Mouse (Mus musculus) cerebellum, adult 8-10 months (tissue): ENCODE data around the gene Klc1.

Experiments used
- DNase-seq: peaks from one replicate; pipeline ENCODE4 v3.0.0; 2022

Gene Klc1

DNA sequence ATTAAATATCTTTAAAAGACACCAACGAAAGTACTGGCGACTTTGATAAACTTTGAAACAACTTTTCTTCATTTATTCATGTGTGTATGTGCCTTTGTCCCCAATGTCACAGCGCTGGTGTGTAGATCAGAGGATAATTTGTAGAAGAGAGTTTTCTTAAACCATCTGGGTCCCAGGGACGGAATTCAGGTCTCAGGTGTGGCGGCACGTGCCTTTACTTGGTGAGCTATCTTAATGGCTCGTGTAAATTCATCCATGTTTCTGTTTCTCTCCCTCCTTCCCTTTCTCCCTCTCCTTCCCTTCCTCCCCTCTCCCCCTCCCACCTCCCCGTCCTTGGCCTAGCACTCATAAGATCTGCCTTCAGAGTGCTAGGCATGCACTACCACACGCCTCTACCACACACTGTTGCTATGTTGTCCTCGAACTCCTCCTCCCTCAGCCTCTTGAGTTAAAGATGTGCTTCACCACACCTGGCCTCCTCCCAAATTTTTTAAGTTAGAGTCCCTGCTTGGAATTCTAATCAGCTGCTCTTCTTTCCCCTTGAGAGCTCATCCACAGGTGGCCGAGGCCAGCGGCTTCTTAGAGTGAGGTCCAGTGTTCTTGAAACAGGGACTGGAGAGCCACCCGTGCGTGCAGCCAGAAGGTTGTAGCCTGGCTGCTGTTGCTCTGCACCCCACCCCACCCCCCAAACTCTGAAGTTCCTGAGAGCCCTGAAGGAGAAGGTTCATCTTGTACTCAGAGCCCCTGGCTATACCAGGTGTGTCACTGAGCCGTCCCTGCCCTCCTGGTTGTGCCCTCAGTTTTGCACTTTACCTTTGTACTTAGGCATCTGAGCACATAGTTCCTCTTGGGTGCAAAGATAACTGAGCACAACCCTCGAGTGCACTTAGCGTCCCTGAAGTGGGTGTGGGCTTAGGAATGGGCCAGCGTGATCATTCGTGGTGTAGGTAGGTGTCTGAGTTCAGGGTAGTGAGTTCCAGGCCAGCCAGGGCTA lies 56.4 kb downstream of the Klc1 start:
- DNase-seq: no peak

DNA sequence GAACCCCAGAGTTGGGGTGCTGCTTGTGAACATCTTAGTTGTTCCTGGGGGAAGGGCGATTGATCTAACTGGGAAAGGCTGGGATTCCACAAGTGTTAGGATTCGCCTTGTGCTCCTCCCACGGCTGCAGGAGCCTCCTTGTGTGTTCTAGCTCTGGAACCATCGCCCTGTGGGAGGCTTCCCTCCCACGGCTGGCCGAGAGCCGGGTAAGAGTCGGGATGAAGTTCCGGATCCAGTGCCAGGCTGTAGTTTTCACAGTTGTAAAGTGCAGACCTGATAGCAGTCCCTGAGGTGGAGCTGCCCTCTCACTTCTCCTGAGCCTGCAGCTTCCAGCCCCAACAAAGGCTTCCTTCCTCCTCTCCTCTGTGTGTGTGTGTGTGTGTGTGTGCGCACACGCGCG lies 57.9 kb downstream of the Klc1 start:
- no peak for DNase-seq

DNA sequence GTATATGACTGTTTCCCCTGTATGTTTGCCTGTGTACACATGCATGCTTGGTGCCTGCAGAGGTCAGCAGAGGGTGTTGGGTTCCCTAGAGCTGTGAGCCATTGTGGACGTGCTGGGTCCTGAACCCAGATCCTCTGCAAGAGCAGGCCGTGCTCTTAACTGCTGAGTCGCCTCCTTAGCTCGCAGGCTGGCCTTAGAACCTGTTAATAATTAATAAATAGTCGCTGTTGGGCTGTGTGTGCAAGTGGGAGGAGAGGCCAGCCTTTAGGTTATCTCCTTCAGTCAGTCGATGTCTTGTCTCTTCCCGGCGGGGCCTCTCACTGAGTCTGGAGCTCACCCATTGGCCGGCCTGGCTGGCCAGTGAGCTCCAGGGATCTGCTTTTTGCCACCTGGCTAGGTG lies 58.3 kb downstream of the Klc1 start:
- no peak for DNase-seq

DNA sequence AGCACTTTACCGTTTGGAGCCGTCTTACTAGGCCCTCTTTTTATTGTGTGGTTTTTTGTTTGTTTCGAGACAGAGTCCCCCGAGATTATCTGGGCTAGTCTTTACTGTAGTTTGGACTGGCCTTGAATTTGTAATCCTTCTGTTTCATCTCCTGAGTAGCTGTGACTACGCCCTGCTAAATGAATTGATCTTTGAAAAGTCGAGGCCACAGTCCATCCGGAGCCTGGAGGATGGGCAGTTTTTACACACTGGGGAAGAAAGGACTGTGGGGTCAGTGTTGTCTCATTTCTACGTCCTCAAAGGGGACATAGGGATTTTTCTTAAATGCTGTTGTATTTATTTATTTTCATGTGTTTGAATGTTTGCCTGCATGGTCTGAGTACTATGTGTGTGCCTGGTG lies 59.3 kb downstream of the Klc1 start:
- DNase-seq: no peak

DNA sequence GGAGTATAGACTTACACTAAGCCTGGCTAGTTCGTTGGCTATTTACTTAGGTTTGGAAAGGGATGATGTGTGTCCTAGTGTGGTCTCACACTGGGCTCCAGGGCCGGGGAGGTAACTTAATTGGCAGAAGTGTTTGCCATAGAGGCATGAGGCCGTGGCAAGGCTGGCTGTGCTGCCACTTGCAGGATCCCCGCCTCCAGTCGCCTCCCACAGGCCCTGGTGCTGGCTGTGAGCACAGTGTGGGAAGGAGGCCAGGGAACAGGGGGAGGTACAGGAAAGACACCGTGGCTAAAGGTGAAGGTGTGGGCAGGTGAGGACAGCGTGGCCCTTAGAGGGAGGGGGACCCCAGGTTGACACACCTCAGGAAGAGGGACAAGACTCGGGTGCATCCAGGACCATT lies 61.3 kb downstream of the Klc1 start:
- DNase-seq: no peak

DNA sequence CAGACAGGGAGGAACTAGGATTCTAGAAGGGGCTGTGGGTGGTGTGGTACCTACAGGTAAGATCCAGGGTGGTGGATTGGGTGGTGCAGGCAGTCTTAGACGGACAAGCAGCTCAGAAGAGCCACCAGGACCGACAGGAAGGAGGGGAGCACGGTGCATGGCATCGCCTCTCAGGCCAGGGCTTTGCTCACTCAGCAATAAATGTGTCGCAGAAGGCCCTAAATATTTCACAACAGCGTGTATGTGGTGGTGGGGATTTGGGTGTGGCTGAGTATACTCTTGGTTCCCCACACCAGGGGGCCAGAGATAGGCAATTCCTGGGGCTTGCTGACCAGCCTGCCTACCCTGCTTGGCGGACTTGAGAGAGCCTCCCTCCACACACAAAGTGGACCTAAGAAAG lies 62.1 kb downstream of the Klc1 start:
- no peak for DNase-seq

DNA sequence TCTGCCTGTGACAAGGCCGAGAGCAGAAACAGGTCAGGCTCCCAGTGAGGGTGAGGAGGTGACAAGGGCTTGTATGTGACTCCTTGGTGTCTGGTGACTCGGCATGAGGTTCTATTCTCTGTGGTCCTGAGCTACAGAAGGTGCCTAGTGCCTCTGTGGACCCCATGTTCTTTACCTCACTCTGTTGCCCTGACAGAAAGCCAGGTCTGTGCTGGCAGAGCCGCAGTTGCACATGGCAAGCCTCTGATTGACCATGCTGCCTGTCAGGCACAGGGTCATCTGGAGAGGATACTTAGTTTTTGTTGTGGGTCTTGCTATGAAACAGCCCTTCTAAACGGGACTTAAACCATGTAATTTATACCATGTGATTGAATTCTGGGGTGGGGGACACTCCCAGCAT lies 63.3 kb downstream of the Klc1 start:
- DNase-seq: no peak

DNA sequence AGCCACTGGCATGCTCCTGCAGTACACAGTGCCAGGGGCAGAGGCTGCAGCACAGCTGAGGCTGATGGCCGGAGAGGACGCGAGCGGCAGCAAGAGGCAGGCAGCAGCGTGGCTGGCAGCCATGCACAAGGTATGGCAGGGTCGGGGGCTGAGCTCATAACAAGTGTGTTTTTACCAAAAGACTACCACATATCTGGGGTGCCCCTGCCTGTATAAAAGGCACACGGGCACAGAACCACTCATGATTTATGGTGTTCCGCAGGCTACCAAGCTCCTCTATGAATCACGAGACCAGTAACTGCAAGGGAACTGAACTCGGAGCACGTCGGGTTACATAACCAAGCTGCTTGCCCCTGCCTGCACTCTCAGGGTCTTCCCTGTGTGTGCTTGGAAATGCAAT lies 68.9 kb downstream of the Klc1 start:
- no peak for DNase-seq

DNA sequence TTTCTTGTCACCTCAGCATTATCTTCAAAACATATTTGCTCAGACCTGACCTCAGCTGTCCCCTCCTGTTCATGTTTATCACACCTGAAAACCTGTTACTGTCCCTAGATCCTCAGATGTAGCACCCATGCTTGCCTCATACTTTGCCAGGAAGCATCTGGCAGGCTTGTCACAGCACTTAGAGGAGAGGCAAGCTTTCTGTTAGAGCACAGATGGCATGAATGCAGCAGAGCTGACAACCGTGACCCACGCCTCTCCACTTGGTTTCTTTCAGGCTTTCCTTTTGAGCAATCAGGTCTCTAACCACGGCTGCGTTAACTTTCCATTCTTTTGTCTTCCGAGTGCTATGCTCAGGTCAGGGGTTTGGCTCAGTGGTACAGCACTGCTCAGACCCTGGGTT lies 70.8 kb downstream of the Klc1 start:
- no peak for DNase-seq

DNA sequence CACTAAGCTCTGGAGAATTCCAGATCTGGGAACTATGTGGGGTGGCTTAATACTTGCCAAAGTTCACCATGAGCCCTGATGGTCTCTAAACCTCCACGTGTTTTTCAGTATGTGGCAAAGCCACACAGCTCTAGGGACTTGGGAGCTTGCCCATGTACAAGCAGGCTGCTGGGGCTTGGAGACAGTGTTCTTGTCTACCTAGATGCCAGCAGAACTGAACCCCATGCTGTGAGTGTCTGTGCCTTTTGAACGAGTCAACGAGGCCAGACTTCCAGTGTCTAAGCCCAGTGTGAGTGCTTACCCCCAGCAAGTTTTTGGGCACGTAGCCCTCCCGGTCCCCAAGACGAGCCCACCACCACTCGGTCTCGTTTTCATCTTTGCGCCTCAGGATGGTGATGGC lies 71.3 kb downstream of the Klc1 start:
- DNase-seq: no peak

DNA sequence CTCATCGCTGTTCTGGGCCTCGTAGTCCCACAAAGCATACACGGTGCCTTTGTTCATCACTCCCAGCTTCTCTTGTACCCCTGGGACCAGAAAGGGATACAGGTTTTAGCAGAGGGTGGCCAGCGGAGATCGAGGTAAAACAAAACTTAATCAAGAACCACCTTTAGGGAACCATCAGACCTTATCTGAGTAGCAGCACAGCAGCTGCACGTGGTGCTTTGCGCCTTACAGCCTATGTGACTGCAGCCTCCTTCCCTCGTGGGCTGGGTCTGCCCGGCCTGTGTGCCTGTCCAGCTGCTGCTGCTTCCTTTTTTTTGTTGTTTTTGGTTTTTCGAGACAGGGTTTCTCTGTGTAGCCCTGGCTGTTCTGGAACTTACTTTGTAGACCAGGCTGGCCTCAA lies 71.7 kb downstream of the Klc1 start:
- DNase-seq: no peak

DNA sequence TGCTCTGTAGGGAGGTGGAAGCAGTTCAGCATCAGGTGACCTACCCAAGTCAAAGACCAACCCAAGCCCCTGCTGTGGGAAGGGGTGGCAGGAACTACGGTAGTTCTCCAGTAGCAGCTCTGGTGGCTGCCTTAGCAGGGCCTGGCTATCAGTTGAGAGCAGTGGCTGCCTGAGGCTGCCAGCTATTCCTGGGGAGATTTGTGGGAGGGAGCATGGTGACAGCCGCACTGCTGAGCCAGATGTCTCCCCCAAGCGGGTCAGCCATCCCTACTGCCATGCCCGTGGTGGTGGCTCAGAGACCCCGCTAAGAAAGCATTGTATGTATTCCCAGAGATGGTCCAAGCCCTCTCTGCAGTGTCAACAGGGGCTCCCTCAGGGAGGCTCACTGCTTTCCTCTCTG lies 74.0 kb downstream of the Klc1 start:
- no peak for DNase-seq

DNA sequence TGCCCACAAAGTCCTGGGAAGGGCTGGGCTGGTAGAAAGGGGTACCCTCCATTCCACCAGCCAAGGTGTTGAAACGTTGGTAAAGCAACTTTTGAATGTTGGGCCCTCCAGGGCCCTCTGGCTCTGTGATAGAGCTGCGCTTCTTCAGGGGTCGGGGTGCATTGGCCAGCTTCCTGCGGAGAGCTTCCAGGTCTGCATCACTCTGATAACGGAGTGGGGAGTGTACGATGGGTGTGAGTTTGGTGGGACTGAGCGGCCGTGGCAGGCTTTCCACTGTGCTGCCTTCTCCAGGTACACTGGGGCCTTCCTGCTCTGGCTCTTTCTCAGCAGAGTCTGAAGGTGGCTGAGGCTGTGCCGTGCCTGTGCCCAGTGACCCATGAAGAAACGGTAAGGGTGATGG lies 74.8 kb downstream of the Klc1 start:
- DNase-seq: no peak

DNA sequence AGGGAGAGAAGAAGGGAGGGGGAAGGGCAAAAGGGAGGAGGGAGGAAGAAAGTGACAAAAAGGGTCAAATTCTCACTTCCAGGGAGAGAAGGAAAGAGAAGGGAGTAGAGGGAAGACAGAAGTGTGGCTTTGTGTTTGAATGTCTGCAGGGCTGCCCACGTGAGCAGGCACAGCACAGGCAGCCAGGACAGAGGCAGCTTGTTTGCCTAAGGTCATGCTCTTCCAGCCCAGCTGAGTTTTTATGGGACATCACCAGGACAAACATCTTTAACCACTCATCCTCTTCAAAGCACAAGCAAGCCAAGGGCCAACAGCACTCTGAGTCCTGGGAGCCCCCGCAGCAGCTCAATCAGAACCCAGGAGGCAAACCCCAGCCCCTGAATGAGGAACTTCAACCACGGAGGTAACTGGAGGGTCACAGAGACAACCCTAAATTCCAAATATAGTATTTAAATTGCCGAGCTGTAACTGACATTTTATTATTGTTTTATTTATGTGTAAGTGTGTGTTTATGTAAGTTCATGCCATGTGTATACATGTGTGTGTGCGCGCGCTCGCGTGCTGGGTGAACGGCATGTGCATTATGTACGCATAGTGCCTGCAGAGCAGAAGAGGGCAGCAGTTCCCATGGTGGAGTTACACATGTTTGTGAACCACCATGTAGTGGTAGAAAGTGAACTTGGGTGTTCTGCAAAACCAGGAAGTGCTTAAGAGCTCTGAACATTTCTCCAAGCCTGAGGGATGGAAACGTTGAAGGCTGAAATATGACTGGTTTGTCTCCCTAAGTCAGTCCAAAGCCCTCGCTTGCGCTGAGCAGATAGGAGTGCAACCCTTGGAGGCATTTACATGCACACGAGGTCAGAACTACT lies 84.2 kb downstream of the Klc1 start:
- no peak for DNase-seq

DNA sequence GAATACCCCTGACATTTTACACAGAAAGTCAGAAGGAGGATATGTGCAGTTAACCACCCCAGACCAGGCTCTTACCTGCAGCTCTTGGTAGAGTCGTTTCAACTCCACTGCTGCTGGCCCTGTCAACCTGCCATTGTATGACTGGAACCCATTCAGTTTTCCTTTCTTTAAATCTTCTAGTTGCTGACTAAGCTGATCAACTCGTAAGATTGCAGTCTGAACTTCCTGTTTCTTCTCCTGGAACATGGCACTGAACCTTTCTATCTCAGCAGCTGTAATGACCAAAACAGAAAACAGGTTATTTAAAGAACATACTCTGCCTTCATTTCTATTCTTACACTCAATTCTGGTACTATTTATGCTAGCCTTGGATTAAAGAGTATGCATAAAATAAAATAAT lies 84.8 kb downstream of the Klc1 start:
- no peak for DNase-seq

DNA sequence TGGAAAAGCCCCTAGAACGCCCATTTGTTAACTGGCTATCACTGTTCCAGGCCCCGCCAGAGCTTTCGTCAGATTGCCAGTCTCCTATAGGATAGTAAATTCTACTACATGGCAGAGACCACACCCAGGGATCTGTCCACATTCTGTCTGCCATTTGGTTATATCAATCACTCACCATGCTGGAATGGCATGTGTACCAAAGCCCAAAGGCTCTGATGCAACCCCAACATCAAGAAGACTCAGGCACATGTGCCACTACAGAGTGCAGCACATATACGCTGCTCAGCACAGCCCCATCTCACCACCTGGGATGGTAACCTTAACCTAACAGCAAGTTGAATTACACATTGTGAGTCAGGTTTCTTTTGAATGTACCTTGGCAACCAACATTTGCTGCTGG lies 87.3 kb downstream of the Klc1 start:
- no peak for DNase-seq

DNA sequence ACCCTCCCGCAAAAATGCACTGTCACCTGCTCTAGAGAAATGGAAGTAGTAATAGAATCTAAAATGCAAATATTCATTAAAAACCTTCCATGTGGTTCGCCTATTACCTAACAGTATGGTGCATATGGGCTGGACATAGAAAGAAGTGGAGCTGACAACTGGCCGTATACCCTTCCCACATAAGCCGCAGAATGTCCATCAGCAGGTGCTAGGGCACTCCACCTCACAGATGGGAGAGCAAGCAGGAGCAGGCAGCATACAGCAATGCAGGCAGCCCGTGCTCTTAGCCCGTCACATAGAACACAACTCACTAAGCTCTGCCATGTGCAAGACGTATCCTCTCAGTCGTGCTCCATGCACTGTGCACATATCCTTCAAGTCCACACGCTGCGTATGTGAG lies 88.2 kb downstream of the Klc1 start:
- no peak for DNase-seq

DNA sequence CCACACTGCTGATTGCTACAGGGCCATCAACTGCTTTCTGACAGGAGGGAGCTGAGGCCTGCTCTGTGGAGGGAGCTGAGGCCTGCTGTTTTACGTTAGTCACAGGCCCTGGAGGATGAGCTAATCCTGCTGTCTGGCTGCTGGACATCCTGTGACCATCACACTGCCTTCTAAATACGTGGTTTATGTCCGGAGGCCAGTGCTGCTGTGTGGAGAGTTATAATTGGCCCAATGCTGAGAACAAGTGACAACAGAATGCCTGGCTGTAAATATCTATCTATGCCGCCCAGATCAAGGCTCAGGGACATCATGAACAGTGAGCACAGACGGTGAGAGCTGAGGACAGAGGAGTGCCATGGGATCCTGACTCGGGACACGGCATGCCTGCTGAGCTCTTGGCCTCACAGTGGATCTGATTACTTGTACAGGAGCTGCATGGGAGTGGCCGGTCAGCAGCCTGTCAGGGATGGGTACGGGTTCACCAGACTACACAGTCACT lies 89.7 kb downstream of the Klc1 start:
- peak; percentile 28 for DNase-seq

DNA sequence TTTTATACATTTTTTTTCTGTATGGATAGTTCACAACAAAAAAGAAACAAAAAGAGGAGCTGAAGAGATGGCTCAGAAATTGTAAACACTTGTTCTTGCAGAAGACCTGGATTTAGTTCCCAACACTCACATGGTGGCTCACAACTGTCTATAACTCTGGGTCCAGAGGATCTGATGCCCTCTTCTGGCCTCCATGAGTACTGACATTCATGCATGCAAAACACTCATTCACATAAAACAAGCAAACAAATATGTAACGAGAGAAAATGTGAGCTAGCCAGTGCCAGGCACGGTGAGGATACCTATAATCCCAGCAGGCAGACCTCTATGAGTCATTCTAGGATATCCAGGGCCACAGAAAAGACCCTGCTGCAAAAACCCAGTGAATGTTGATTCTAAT lies 92.6 kb downstream of the Klc1 start:
- DNase-seq: no peak

DNA sequence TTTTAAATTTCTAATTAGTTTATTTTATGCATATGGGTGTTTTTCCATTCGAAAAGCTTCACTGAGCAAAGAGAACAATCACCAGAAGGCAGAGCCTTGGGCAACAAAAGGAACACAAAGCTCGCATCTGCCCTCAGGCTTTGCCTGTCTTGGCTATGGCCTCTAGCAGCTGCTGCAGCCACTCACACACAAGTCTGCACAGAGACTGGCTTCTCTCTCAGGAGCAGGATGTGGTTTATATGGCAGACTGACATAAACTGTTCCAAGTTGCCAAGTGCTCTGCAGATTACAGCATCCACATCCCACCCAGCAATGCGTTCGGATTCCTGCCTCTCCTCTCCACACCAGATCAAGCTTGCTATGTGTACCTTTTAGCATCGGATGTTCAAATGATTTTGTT lies 93.1 kb downstream of the Klc1 start:
- DNase-seq: no peak

DNA sequence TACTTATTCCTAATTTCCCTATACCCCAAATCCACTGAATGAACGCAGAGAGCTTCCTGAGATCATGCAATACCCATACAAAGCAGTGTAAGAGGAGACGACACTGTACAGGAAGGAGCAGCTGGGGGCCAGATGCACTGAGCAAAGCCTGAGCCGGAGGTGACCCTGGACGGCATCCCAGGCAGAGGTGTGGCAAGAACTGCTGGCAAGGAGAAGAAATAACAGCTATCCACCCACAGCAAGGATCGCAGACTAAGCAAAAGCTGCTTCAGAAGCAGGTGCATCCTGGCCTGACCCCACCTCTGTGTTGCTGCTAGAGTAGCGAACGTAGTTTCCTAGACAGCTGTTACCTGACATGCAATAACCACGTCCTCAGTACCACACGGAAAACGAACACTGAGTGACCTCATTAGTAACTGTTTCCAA lies 94.4 kb downstream of the Klc1 start:
- no peak for DNase-seq

DNA sequence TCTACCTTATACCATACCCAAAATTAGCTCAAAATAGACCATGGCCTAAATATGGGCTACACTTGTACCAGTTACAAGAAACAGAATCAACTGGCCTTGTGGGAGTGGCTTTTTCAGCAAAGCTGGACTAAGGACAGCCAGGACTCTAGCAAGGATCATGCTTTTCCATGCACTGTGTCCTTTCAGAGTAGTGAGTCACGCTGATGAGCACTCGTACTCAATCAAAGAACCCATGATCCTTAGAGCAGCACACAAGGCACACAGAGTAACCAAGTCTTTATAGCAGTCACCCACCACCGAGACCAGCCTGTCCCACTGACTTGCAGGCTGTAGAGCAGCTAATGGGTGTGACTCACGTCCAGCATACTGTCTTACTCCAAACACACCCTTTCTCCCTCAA lies 94.9 kb downstream of the Klc1 start:
- no peak for DNase-seq

DNA sequence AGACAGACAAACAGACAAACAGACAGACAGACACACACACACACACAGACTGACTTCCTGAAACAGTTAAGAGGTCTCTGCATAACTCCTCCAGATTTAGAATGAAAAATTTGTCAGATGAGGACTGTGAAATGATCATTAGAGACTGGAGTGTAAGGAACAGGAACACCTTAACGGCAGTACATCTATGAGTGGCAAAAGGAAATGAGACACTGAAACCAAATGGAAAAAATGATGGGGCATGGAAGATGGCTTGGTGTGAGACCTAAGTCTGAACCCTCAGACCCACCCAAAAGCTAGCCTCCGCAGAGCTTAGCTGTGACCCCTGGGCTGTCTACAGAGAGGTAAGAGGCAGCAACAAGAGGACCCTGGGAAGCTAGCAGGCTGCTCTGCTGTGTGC lies 96.8 kb downstream of the Klc1 start:
- no peak for DNase-seq
